Mouse (Mus musculus) fibroblast of lung, adult 2 months (primary cell): ENCODE data around the gene Ino80e.
A peak's percentile ranks its signal among the peaks of the same experiment; 100 is the strongest.

ENCODE experiments used
- DNase-seq: peaks from one replicate; pipeline ENCODE4 v3.0.0-alpha.2; 2011; ENCODE audit warnings: low read depth

The Ino80e gene

GRCm38 (mm10) chr7:126855641-126856040 lies 6.5 kb downstream of the Ino80e start:
- no peak for DNase-seq

- no peak for DNase-seq
Measured at GRCm38 (mm10) chr7:126853454-126853853, 8.7 kb downstream of the Ino80e start.

GRCm38 (mm10) chr7:126851192-126851591 lies 11.0 kb downstream of the Ino80e start:
- no peak for DNase-seq

- no peak for DNase-seq
Measured at GRCm38 (mm10) chr7:126850161-126850560, 12.0 kb downstream of the Ino80e start.

GRCm38 (mm10) chr7:126848794-126849193 lies 13.4 kb downstream of the Ino80e start:
- DNase-seq: no peak

DNA sequence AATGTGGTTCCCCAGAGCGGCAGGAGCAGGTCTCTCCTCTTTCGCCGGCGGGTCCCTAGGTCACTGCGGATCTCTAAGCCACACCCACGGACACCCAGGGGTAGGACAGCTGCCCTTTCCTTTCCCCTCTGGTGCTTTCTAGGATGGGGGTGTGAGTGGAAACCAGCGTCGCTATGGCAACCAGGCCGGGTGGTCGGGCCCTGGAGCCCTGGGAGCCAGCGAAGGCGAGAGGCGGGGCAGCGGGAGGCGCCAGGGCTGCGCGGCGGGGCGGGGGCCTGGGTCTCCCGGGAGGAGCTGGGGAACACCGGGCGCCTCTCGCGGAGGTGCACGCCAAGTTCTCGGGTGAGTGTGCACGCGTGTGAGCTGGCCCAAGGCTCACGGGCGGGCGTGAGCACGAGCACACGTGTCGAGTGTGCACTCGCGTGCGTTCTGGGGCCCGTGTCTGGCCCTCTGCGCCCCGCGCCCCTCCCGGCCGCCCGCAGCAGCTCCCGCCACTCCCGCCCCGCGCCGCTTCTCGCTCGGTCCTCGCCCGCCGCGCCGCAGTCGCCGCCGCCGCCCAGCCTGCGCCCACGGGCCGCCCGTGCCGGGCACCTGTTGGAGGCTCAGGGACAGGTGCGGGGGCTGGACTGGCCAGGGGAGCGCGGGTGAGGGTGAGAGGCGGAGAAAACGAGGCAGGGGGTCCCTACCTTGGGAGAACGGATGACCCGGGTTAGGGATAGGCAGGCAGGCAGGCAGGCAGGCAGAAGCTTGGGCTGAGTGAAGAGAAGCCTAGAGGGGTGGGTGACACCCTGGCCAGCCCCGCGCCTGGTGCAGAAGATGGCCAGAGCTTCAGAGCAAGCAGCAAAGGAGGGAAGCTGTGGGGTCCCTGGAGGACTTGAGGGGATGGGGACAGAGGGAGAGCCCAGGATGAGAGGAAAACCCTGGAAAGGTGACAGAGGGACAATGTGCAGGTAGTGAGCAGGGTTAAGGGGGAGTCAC lies 14.5 kb downstream of the Ino80e start:
- DNase-seq: no peak

GRCm38 (mm10) chr7:126847116-126847420 lies 15.1 kb downstream of the Ino80e start, which contains the start of gene Doc2a:
Gene Doc2a (plus strand): TSS chr7:126847416.
- DNase-seq: no peak

GRCm38 (mm10) chr7:126845516-126845915 lies 16.7 kb downstream of the Ino80e start:
- DNase-seq: no peak

- no peak for DNase-seq
Measured at GRCm38 (mm10) chr7:126843276-126843675, 18.9 kb downstream of the Ino80e start.

GRCm38 (mm10) chr7:126833294-126833693 lies 28.9 kb downstream of the Ino80e start:
- DNase-seq: no peak

GRCm38 (mm10) chr7:126832036-126832598 lies 30.1 kb downstream of the Ino80e start:
- peak; percentile 20 for DNase-seq

DNA sequence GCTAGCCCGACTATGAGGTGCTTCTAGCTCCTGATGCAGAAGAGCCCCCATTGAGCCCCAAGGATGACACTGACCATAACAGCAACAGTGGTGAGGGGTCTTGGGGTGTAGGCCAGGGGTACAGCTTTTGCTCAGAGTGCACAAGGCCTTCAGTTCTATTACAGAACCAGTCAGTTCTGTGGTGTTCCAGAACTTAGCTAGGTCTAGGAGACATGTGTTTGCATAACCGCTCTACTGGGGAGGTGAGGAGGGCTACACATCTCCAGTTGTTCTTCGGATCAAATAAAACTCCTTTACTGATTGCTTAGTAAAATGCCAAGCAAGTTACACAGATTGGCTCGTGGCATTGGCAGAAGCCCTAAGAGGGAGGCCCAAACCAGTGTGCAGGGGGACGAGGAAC lies 30.6 kb downstream of the Ino80e start, which contains the start of gene 4930451I11Rik:
4930451I11Rik (minus strand) TSS at position 101 of the 400 bp plus-strand sequence.
- no peak for DNase-seq

GRCm38 (mm10) chr7:126825952-126826351 lies 36.2 kb downstream of the Ino80e start:
- no peak for DNase-seq

GRCm38 (mm10) chr7:126825403-126825802 lies 36.8 kb downstream of the Ino80e start:
- DNase-seq: no peak

DNA sequence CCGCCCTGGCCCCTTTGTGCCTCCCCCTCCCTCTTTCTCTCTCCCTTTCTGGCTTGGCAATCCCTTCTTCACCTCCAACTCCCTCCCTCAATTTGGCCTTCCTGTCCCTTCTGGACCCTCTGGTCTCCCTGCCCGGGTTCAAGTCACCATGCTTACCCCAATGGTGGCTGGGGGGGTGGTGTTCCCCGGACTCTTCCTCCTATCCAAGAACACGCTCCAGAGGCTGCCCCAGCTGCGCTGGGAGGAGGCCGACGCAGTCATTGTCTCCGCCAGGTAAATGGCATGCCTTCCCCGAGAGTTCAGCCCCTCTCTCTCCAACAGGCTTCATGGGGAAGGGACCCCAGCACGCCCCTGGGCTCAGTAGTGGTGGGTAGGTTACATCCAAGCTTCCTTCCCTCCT lies 38.2 kb downstream of the Ino80e start:
- DNase-seq: no peak

DNA sequence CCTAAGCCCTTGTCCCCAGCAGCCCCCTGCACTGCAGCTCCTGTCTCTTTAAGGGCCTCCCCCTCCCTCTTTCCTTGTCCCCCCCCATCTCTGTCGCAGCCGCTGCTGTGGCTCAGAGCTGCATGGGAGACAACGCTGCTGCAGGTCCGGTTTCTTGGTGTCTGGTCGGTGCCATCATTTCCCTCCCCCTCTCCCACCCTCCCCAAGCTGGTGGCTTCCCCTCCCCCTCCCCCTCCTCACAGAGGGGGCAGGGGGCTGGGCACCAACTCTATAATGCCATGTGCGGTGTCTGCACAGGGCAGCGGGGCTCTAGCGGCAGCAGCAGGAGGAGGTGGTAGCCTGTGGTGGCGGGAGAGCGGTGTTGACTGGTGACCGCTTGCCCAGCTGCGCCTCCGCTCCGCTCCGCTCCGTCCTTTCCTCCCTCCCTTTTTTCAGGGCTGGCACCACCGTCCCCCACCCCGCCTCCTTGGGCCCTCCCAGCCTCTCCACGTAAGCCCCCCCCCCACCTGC lies 38.9 kb downstream of the Ino80e start:
- DNase-seq: no peak

DNA sequence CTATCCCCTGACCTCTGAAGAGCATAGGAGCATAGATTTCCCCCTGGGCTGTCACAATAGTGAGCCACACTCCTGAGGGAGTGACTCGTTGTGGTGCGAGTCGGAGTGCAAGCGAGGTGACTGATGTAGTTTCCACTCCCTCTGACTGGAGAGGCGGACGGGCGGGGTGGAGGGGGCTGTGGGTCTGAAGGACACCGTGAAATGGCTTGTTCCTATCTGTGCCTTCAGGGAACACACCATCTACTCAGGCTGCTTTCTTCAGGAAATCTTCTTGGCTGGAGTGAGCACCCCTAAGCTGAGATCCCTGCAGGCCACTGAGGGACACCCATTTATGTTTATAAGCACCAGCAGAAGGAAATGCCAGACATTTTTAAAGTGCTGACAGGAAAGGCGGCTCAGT lies 39.4 kb downstream of the Ino80e start:
- DNase-seq: no peak

GRCm38 (mm10) chr7:126821835-126822511 lies 40.2 kb downstream of the Ino80e start:
- DNase-seq: peak; percentile 21

DNA sequence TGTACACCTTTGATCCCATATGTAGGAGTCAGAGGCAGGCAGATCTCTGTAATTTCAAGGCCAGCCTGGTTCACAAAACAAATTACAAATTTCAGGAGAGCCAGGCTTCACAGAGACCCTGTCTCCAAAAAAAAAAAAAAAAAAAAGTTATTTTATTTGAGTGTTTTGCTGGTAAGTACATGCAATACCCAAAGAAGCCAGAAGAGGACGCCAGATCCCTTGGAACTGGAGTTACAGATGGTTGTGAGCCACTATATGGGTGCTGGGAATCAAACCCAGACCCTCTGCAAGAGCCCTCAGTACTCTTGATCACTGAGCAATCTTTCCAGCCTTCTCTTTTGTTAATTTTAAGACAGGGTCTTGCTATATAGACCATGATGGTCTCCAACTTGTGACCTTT lies 43.4 kb downstream of the Ino80e start:
- DNase-seq: no peak

GRCm38 (mm10) chr7:126817595-126817994 lies 44.6 kb downstream of the Ino80e start:
- DNase-seq: no peak

DNA sequence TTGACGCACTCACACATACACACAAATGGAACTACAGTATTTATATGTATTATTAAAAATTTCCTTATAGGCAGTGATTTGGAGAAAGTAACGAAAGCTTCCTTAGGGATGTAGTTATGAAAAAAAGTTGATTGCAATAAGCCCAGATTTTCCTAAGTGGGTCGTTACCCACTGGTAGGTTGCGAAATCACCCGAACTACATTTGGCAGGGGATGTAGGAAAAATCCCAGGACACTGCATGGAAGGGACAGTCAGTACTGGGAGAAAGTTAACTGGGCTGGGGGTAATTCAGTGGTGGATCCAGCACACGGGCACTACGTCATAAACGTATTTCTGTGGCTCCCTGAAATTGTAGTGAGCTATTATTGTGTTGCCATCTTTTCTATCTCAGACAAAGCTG lies 45.7 kb downstream of the Ino80e start:
- DNase-seq: no peak

- DNase-seq: no peak
Measured at GRCm38 (mm10) chr7:126815726-126816222, 46.4 kb downstream of the Ino80e start.
